Mouse (Mus musculus) neutrophil, adult 83 days (primary cell): ENCODE measurements around the gene Slc25a35. TPM values are rescaled to one million over a fixed set of nuclear protein-coding genes. Genes with fewer than 3 reads are reported as not detected.

ENCODE experiments used
- total RNA-seq, 2 experiments: library from RNA; stranded (reverse); gene quantifications; one replicate each; pipeline ENCODE4 v1.2.4; 2023

Gene Slc25a35
- total RNA-seq: 1 to 10 TPM; 1.2 to 1.6 TPM

GRCm38 (mm10) chr11:68967337-68968282 is at the start of gene Slc25a35:
TSS of gene Slc25a35 (plus strand) at chr11:68968131.

DNA sequence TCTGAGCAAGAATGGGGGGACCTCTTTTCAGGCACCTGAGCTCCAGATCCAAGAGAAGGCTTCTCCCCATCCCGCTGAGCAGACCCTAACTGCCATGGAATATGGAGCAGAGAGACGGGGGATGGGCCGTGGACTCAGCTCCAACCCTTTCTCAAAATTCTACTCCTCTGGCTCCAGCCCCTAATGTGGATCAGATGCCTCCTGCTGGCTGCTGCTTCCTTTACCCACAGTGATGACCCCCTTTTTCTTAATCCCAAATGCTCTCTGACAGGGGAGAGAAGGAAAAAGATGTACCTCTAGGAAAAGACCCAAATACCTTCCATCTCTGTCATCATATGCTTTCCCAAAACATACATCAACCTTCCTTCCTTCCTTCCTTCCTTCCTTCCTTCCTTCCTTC is 41.0 kb upstream of the Slc25a35 start, which contains the start of gene Odf4:
Gene Odf4, minus strand, starts transcription at position 101 of the 400 bp plus-strand sequence.

GRCm38 (mm10) chr11:68957308-68957707 is 10.6 kb upstream of the Slc25a35 start, which contains the start of gene Arhgef15:
TSS of gene Arhgef15 (minus strand) at chr11:68957480.

GRCm38 (mm10) chr11:68975085-68975484 is 7.2 kb downstream of the Slc25a35 start, which contains the start of gene Rangrf:
TSS of gene Rangrf (minus strand) at chr11:68975185.

GRCm38 (mm10) chr11:69008182-69009121 is 40.5 kb downstream of the Slc25a35 start, which contains the start of gene Pfas:
TSS of gene Pfas (minus strand) at chr11:69008460.

DNA sequence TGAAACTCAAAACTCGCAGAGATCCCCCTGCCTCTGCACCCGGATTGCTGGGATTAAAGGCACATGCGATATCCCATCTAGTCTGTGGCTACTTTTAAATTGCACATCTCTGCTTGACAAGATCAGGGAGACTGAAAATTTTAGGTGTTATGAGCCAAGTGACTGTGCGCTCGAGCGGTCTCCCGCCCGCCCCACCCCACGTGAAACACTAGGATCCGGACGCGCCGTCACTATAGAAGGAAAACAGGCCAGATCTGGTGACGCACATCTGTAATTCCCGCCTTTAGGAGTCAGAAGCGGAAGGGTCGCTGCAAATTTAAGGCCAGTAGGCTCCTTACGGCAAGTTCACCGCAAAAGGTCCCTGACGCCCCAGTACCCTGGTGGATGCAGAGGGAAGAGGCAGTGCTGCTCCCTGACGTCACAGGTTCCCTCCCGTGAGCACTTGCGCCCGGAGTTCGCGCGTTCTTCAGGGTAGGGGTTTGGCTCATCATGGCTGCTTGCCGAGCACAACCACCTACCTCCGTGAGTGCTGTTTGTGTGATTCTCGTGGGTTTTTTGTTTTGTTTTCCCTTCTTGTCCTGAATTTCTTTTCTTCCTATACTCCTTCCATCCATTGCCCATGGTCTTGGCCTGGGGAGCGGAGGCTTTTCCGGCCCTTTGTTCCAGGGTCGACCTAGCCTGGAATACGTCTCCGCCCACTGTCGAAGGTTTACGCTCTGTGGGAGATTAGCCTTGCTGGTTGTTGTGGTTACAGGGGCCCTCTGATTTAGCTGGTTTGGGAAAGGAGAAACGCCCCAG is 47.9 kb downstream of the Slc25a35 start, which contains the start of gene Ctc1:
Gene Ctc1, plus strand, starts transcription at position 268 of the 798 bp plus-strand sequence.

Other genes starting within 250 kb of the Slc25a35 start
- 100 to 1,000 TPM; 107 to 135 TPM for gene Ndel1, start 96.3 kb upstream of the Slc25a35 start, total RNA-seq
- not detected for gene Rnf222, start 79.6 kb upstream of the Slc25a35 start, total RNA-seq
- 100 to 1,000 TPM; 865 to 943 TPM for gene Rpl26, start 66.5 kb upstream of the Slc25a35 start, total RNA-seq
- not detected for gene Odf4, start 41.0 kb upstream of the Slc25a35 start, total RNA-seq
- gene Arhgef15, start 10.7 kb upstream of the Slc25a35 start, total RNA-seq: not detected
- 1 to 10 TPM; 5.2 to 5.6 TPM for gene Rangrf, start 7.1 kb downstream of the Slc25a35 start, total RNA-seq
- 10 to 100 TPM; 19.7 to 27.2 TPM for gene Pfas, start 40.3 kb downstream of the Slc25a35 start, total RNA-seq
- 10 to 100 TPM; 31.5 to 38.6 TPM for gene Ctc1, start 47.8 kb downstream of the Slc25a35 start, total RNA-seq
- 10 to 100 TPM; 92.7 to 94.2 TPM for gene Aurkb, start 77.5 kb downstream of the Slc25a35 start, total RNA-seq
- gene Borcs6, start 91.6 kb downstream of the Slc25a35 start, total RNA-seq: 10 to 100 TPM; 34.0 to 34.5 TPM
- 1 to 10 TPM; 4.3 to 5.9 TPM for gene Tmem107, start 102.7 kb downstream of the Slc25a35 start, total RNA-seq
- gene Vamp2, start 120.4 kb downstream of the Slc25a35 start, total RNA-seq: 100 to 1,000 TPM; 228 to 249 TPM
- 100 to 1,000 TPM; 205 to 241 TPM for gene Per1, start 127.1 kb downstream of the Slc25a35 start, total RNA-seq
- gene Hes7, start 152.3 kb downstream of the Slc25a35 start, total RNA-seq: not detected
- not detected for gene 9130213A22Rik, start 154.5 kb downstream of the Slc25a35 start, total RNA-seq
- under 1 TPM in 1 of 2 experiments, not detected in 1; 0.09 TPM for gene Aloxe3, start 157.8 kb downstream of the Slc25a35 start, total RNA-seq
- gene Alox12b, start 188.9 kb downstream of the Slc25a35 start, total RNA-seq: not detected
- under 1 TPM; 0.11 to 0.28 TPM for gene Alox8, start 229.7 kb downstream of the Slc25a35 start, total RNA-seq